Mouse (Mus musculus) bone marrow, adult 2 months (tissue): Measurements from ENCODE around the gene Arhgap18.

Experiments
- CTCF ChIP-seq: fragments of 200-500 bp; IDR thresholded peaks from 2 replicates; pipeline ENCODE4 v1.5.1; 2011; ENCODE audit warnings: low read length, control low read depth; ENCODE audit not compliant: control insufficient read depth, insufficient read depth
- POLR2A ChIP-seq: fragments of 200-500 bp; IDR thresholded peaks from 2 replicates; pipeline ENCODE4 v1.6.1; 2011; ENCODE audit warnings: low read depth, mild to moderate bottlenecking, control low read depth, low read length, borderline replicate concordance; ENCODE audit not compliant: control insufficient read depth

DNA sequence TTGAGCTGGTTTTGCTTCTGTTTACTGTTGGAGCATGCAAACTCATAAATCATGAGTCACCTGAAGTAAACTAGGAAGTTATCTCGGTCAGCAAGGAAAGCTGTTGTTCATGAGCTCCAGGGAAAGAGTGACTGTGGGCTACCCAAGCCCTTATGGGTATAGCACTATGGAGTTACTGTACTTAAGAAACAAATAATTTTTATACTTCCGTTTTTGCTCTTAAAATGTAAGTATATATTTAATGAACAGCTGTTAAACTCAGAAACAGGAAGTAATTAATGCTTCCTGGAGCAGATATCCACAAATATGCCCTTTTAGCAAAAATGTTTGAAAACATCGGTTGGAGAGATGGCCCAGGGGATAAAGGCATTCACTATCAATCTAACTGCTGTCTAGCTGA lies 27.4 kb downstream of the Arhgap18 start:
- TF ChIP-seq CTCF (no peak), POLR2A (no peak)
